Mouse (Mus musculus): ENCODE measurements at regions not wholly inside any gene's neighbourhood (a gene's known extent, or its start where the extent isn't known, plus 50 kb on each side); places are given as distances from the start of the nearest gene placed in this dataset.

DNA sequence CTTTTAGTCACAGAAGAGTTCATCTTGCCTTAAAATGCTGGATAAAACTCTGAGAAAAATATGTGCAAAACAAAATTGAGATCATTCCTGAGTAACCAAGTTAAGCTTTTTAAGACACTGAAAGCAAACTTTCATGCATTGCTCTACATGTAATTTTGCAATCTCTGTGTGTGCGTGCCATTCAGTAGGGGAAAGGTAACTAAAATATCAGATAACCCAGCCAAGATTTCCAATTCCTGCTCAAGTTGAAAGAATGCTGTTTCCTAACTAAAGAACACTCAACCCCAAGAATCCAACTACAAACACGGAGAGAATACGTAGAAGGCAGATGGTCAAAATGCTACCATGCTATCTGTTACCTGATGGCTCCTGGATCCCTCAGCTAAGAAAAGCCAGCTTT, 304.6 kb upstream of the Thbs1 start:
- in situ Hi-C loops (cut with MseI, MboI): no loop called here

- in situ Hi-C loops (cut with MseI, MboI): no loop called here
These were observed 300.2 kb upstream of the Thbs1 start for GRCm38 (mm10) chr2:117811506-117811905.

- in situ Hi-C loops (cut with MseI, MboI): no loop called here
These were observed 299.7 kb upstream of the Thbs1 start for GRCm38 (mm10) chr2:117811931-117812330.

- in situ Hi-C loops (cut with MseI, MboI): no loop called here
These were observed 291.9 kb upstream of the Thbs1 start for GRCm38 (mm10) chr2:117819701-117820225.

- in situ Hi-C loops (cut with MseI, MboI): no loop called here
These were observed 291.0 kb upstream of the Thbs1 start for GRCm38 (mm10) chr2:117820708-117821107.

- in situ Hi-C loops (cut with MseI, MboI): no loop called here
These were observed 286.6 kb upstream of the Thbs1 start for GRCm38 (mm10) chr2:117825088-117825487.

- in situ Hi-C loops (cut with MseI, MboI): no loop called here
These were observed 284.4 kb upstream of the Thbs1 start for GRCm38 (mm10) chr2:117827278-117827677.

- in situ Hi-C loops (cut with MseI, MboI): no loop called here
These were observed 273.3 kb upstream of the Thbs1 start for GRCm38 (mm10) chr2:117838387-117838786.

GRCm38 (mm10) chr2:117840406-117840805, 271.3 kb upstream of the Thbs1 start:
- in situ Hi-C loops (cut with MseI, MboI): no loop called here

- in situ Hi-C loops (cut with MseI, MboI): no loop called here
These were observed 269.2 kb upstream of the Thbs1 start for GRCm38 (mm10) chr2:117842309-117842986.

DNA sequence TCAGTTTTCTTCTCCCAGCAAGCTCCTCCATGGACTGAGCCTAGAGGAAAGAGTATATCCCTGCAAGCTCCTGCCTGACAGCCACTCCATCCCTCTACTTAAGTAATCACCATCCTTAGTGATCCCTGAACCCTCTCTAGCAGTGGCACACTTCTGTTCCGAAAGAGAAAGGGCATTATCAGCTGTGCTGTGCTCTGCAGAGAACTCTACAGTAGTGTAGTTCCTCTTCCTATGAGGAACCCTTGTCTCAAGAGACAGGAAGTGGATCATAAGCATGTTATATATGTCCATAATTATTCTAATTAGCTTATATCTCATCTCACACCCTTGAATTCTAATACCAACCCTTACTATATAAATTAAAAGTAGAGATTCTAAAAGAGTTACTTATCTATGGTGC, 259.2 kb upstream of the Thbs1 start:
- in situ Hi-C loops (cut with MseI, MboI): no loop called here

DNA sequence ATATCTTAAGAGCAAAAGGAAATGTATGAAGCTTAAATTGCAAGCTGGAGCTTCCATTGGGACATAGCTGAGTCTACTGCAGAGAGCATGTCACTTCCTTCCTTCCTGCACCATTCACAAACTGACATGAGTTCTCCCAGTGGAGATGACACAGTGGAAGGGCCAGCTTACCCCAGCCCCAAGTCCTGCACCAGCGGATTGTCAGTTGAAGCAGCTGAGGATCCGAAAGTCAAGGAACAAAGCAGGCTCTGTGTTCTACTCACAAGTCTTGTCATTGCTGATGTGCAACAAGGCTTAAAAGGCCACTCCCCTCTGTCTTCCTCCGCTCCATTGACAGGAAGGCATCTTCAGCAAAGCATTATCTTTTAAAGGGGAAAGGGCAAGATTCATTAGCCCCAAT, 249.4 kb upstream of the Thbs1 start:
- in situ Hi-C loops (cut with MseI, MboI): no loop called here

GRCm38 (mm10) chr2:117865119-117865518, 246.6 kb upstream of the Thbs1 start:
- in situ Hi-C loops (cut with MseI, MboI): no loop called here

GRCm38 (mm10) chr2:117866946-117867345, 244.7 kb upstream of the Thbs1 start:
- in situ Hi-C loops (cut with MseI, MboI): no loop called here

GRCm38 (mm10) chr2:117867409-117867808, 244.3 kb upstream of the Thbs1 start:
- in situ Hi-C loops (cut with MseI, MboI): no loop called here

DNA sequence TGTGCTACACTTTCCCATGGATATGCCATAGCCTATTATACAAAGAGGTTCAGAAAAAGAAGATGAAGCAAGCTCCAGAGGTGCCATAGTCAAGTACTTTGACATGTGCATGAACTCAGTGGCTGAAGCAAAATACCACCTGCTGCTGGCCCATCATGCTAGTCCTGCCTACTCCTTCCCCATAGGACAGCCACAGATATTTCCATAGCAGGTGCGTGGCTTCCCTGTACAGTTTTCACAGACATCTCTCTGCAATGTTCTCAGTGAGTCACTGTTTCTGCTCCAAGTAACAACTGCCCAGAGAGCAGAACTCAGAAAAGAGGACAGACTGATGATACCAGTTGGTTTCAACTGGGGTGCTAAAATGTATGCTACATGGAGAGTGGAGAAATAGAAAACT, 242.8 kb upstream of the Thbs1 start:
- in situ Hi-C loops (cut with MseI, MboI): no loop called here

DNA sequence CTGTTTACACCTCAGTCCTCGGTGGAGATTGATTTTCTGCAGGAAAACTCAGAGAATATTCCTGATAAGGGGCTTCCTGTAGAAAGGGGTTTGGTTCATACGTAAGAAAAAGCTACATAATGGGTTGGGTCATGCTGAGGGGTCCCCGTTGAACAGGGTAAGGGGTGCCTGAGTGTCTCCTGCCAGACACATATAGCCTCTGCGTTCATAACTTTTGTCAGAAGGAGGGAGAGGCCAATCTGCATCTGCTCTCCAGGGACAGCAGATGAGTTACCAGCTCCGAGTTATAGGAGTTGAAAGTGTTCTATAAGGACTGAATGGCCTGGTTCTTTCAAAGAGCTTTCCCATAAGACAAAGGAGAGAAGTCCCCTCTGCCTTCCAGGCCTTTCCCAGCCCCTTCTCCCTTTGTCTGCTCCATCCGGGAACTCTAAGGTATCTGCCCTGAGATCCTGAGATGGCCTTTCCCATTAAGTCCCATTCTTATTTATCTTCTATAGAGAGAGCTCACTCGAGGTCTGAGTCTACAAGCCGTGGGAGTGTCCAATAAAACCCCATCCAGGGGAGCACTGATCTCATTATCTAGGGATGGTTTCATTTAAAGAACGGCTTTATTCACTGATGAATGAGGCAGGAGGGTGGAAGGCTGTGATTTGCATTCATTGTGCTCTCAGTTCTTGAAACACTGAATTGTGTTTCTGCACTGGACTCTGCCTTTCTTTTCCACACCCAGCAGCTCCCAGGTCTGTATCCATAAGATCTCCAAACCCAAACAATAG, 240.0 kb upstream of the Thbs1 start:
- in situ Hi-C loops (cut with MseI, MboI): no loop called here

GRCm38 (mm10) chr2:117877816-117878215, 233.9 kb upstream of the Thbs1 start:
- in situ Hi-C loops (cut with MseI, MboI): no loop called here

- in situ Hi-C loops (cut with MseI, MboI): no loop called here
These were observed 229.5 kb upstream of the Thbs1 start for GRCm38 (mm10) chr2:117882136-117882535.

GRCm38 (mm10) chr2:117882890-117883289, 228.8 kb upstream of the Thbs1 start:
- in situ Hi-C loops (cut with MseI, MboI): no loop called here

DNA sequence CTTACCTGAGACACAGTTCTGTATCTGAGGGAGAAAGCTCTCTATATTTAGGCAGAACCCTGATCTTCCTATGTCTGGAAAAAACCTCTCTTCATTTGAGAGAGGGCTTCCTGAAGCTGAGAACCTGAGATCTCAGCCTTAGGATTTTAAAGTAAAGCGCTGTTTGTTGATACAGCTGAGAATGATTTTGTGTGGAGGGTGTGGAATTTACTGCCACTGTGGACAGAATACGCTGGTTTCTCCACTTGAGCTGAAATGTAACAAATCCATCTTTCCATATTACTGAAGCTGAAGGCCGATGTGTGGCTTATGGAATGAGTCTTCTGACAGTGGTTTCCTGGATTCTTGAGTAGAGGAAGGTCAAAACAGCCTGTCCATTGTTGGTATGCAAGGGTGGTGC, 225.2 kb upstream of the Thbs1 start:
- in situ Hi-C loops (cut with MseI, MboI): no loop called here

GRCm38 (mm10) chr2:117901311-117901710, 210.4 kb upstream of the Thbs1 start:
- in situ Hi-C loops (cut with MseI, MboI): no loop called here

GRCm38 (mm10) chr2:117902837-117903236, 208.8 kb upstream of the Thbs1 start:
- in situ Hi-C loops (cut with MseI, MboI): no loop called here
